Mouse (Mus musculus) forebrain, embryonic 12.5 days (tissue): ENCODE results near the gene Eepd1. TPM values are rescaled to one million over a fixed set of nuclear protein-coding genes. Genes with fewer than 3 reads are reported as not detected.

ENCODE experiments used
- ATAC-seq: fragments of 200-750 bp; cut with Nextera tagmentation; 2 replicates; pipeline ENCODE4 v1.8.0; 2017; ENCODE audit warnings: moderate TSS enrichment; ENCODE audit not compliant: low FRiP score
- H3K27ac ChIP-seq: fragments of 300-500 bp; sonication (generic); 2 replicates; pipeline ENCODE4 v1.5.1; 2016; ENCODE audit warnings: mild to moderate bottlenecking
- H3K27me3 ChIP-seq: fragments of 300-500 bp; sonication (generic); 2 replicates; pipeline ENCODE4 v1.6.1; 2016; ENCODE audit warnings: mild to moderate bottlenecking
- H3K36me3 ChIP-seq: fragments of 300-500 bp; sonication (generic); replicated peaks from 2 replicates; pipeline ENCODE4 v1.6.1; 2016; ENCODE audit warnings: mild to moderate bottlenecking
- H3K4me1 ChIP-seq: fragments of 300-500 bp; sonication (generic); 2 replicates; pipeline ENCODE4 v1.6.1; 2016
- H3K4me2 ChIP-seq: fragments of 300-500 bp; sonication (generic); 2 replicates; pipeline ENCODE4 v1.6.1; 2016; ENCODE audit warnings: mild to moderate bottlenecking, moderate library complexity
- H3K4me3 ChIP-seq: fragments of 300-500 bp; sonication (generic); replicated peaks from 2 replicates; pipeline ENCODE4 v1.5.1; 2016; ENCODE audit warnings: mild to moderate bottlenecking
- H3K9ac ChIP-seq: fragments of 300-500 bp; sonication (generic); 2 replicates; pipeline ENCODE4 v1.6.1; 2016; ENCODE audit warnings: mild to moderate bottlenecking
- H3K9me3 ChIP-seq: fragments of 300-500 bp; sonication (generic); 2 replicates; pipeline ENCODE4 v1.6.1; 2016
- WGBS: fragments of 180-500 bp; shearing (Covaris S2); methylation state at CpG from one replicate; pipeline ENCODE4 v1.1.7; 2016; 5-methylcytosine and 5-hydroxymethylcytosine counted together
- polyA plus RNA-seq: library from polyadenylated mRNA; unstranded; fragments of >200 nt; fragmentation: Nextera tagmentation; extraction: Ambion mirVana; gene quantifications from 2 replicates; pipeline ENCODE4 v1.2.1, GENCODE M21; 2016

The Eepd1 gene
- polyA plus RNA-seq, 1 experiment from 2014 or later: 7.9 TPM

- Histone ChIP-seq H3K9ac (no peak overlapping the region), H3K27me3 (no peaks in the 10 kb centered on the region), H3K27ac (no peak overlapping the region), H3K4me3 (no peak overlapping the region), H3K9me3 (no peaks in the 10 kb centered on the region), H3K4me1 (peaks cover 15% of the 10 kb centered on the region), H3K36me3 (no peaks in the 10 kb centered on the region), H3K4me2 (no peak overlapping the region)
- WGBS: 75% methylated on average over 3 of the region's 3 CpGs
- no peak for ATAC-seq
Observed at GRCm38 (mm10) chr9:25568783-25569182, 87.4 kb downstream of the Eepd1 start.

DNA sequence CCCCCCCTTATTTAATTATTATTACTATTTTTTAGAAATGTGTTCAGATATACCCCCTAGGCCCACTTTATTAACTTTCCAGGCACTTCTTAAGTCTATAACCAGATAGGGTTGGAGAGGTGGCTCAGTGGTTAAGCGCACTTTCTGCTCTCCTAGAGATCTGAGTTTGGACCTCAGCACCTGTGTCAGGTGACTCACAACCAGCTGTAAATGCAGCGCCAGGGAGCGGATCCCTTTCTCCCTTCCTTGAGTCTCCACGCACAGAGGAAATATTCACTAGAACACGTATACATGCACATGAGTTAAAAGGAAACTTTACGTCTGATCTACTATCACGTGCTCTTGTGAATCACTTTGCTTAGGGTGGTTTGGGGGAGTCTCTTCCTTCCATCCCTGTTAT, 88.7 kb downstream of the Eepd1 start:
- peaks cover 12% of the 10 kb centered on the region for H3K4me1 ChIP-seq

GRCm38 (mm10) chr9:25570436-25570835, 89.1 kb downstream of the Eepd1 start:
- H3K36me3 ChIP-seq: no peaks in the 10 kb centered on the region
- no peak overlapping the region for H3K9ac ChIP-seq
- no peaks in the 10 kb centered on the region for H3K9me3 ChIP-seq
- H3K4me3 ChIP-seq: no peak overlapping the region
- H3K4me2 ChIP-seq: no peak overlapping the region
- H3K27ac ChIP-seq: no peak overlapping the region
- ATAC-seq: no peak
- peaks cover 12% of the 10 kb centered on the region for H3K4me1 ChIP-seq
- no peaks in the 10 kb centered on the region for H3K27me3 ChIP-seq
- WGBS: 88% methylated on average over 9 of the region's 9 CpGs

More for the DNA sequence above, 88.7 kb downstream of the Eepd1 start:
- no peaks in the 10 kb centered on the region for H3K36me3 ChIP-seq
- no peak overlapping the region for H3K9ac ChIP-seq
- ATAC-seq: no peak
- no peak overlapping the region for H3K27ac ChIP-seq
- no peaks in the 10 kb centered on the region for H3K9me3 ChIP-seq
- 95% methylated on average over 7 of the region's 7 CpGs for WGBS
- no peaks in the 10 kb centered on the region for H3K27me3 ChIP-seq
- H3K4me3 ChIP-seq: no peak overlapping the region
- H3K4me2 ChIP-seq: no peak overlapping the region

- no peaks in the 10 kb centered on the region for H3K9me3 ChIP-seq
- H3K27me3 ChIP-seq: no peaks in the 10 kb centered on the region
- H3K4me3 ChIP-seq: no peak overlapping the region
- peak; percentile 49; the same call in 1 of the 2 replicates for ATAC-seq
- peaks cover 12% of the 10 kb centered on the region for H3K4me1 ChIP-seq
- WGBS: 5% methylated on average over 2 of the region's 2 CpGs
- H3K4me2 ChIP-seq: no peak overlapping the region
- peak overlapping the region; percentile 19; the same call in 1 of the 2 replicates for H3K27ac ChIP-seq
- no peak overlapping the region; the same call in 1 of the 2 replicates for H3K9ac ChIP-seq
- H3K36me3 ChIP-seq: no peaks in the 10 kb centered on the region
Observed at GRCm38 (mm10) chr9:25571381-25571780, 90.0 kb downstream of the Eepd1 start.

DNA sequence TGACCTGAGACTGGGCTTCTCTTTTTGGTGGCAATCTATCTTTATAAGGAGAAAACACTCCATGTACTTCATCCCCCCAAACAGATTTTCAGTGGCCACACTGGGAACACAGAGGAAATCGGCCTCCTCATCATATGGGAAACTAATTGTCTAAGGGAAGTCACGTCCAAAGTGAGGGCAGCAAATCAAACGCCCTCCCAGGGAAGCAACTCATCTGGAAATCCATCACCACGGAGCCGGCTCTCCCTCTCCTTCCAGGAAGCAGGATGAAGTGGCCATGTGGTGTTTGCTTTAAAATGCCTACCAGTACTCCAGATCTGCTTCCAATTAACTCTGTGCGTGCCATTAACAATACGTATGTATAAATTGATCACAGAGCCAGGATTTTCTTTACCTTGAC, 92.4 kb downstream of the Eepd1 start:
- no peaks in the 10 kb centered on the region for H3K9me3 ChIP-seq
- no peak for ATAC-seq
- H3K36me3 ChIP-seq: no peaks in the 10 kb centered on the region
- peaks cover 12% of the 10 kb centered on the region for H3K4me1 ChIP-seq
- no peak overlapping the region for H3K4me2 ChIP-seq
- H3K9ac ChIP-seq: no peak overlapping the region
- no peak overlapping the region for H3K4me3 ChIP-seq
- H3K27ac ChIP-seq: no peak overlapping the region
- H3K27me3 ChIP-seq: no peaks in the 10 kb centered on the region
- WGBS: 43% methylated on average over 7 of the region's 7 CpGs

DNA sequence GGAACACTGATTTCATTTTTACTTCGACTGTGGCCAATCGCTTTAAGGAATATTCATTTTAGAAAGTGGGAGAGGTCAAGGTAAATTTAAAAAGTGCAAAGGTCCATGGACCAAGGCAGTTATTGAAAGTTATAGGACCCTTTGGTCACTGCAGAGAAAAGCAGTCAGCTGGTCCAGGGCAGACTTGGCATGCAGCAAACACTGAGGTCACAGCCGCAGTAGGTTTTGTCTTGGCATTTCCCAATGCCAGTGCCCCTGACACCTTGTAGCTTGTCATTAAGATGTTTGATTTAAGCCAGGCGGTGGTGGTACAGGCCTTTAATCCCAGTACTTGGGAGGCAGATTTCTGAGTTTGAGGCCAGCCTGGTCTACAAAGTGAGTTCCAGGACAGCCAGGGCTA, 92.8 kb downstream of the Eepd1 start:
- Histone ChIP-seq H3K9me3 (no peaks in the 10 kb centered on the region), H3K9ac (no peak overlapping the region), H3K27me3 (no peaks in the 10 kb centered on the region), H3K36me3 (no peaks in the 10 kb centered on the region), H3K4me3 (no peak overlapping the region), H3K27ac (no peak overlapping the region), H3K4me2 (no peak overlapping the region), H3K4me1 (peaks cover 12% of the 10 kb centered on the region)
- ATAC-seq: no peak
- WGBS: 78% methylated on average over 4 of the region's 4 CpGs

GRCm38 (mm10) chr9:25578674-25579596, 97.6 kb downstream of the Eepd1 start:
- no peak for ATAC-seq
- H3K27me3 ChIP-seq: no peaks in the 10 kb centered on the region
- H3K9ac ChIP-seq: no peak overlapping the region
- H3K4me2 ChIP-seq: no peak overlapping the region
- H3K9me3 ChIP-seq: no peaks in the 10 kb centered on the region
- no peak overlapping the region for H3K27ac ChIP-seq
- no peaks in the 10 kb centered on the region for H3K4me1 ChIP-seq
- H3K4me3 ChIP-seq: no peak overlapping the region
- WGBS: 91% methylated on average over 7 of the region's 7 CpGs
- H3K36me3 ChIP-seq: no peaks in the 10 kb centered on the region

- Histone ChIP-seq H3K4me1 (no peaks in the 10 kb centered on the region), H3K27ac (no peak overlapping the region), H3K9ac (no peak overlapping the region), H3K27me3 (no peaks in the 10 kb centered on the region), H3K9me3 (no peaks in the 10 kb centered on the region), H3K36me3 (no peaks in the 10 kb centered on the region), H3K4me2 (no peak overlapping the region), H3K4me3 (no peak overlapping the region)
- no peak for ATAC-seq
- WGBS: 89% methylated on average over 2 of the region's 2 CpGs
Observed at GRCm38 (mm10) chr9:25583621-25584020, 102.3 kb downstream of the Eepd1 start.

GRCm38 (mm10) chr9:25585614-25586013, 104.3 kb downstream of the Eepd1 start:
- Histone ChIP-seq H3K9ac (no peak overlapping the region), H3K9me3 (no peaks in the 10 kb centered on the region), H3K4me3 (no peak overlapping the region), H3K4me2 (no peak overlapping the region), H3K27me3 (no peaks in the 10 kb centered on the region), H3K4me1 (no peaks in the 10 kb centered on the region), H3K36me3 (no peaks in the 10 kb centered on the region), H3K27ac (no peak overlapping the region)
- 92% methylated on average over 1 of the region's 1 CpGs for WGBS
- no peak for ATAC-seq

- Histone ChIP-seq H3K9ac (no peak overlapping the region), H3K27me3 (no peaks in the 10 kb centered on the region), H3K36me3 (no peaks in the 10 kb centered on the region), H3K4me1 (no peaks in the 10 kb centered on the region), H3K4me2 (no peak overlapping the region), H3K27ac (no peak overlapping the region), H3K9me3 (no peaks in the 10 kb centered on the region), H3K4me3 (no peak overlapping the region)
- ATAC-seq: no peak
- 88% methylated on average over 2 of the region's 2 CpGs for WGBS
Observed at GRCm38 (mm10) chr9:25588581-25588980, 107.2 kb downstream of the Eepd1 start.

GRCm38 (mm10) chr9:25590740-25591139, 109.4 kb downstream of the Eepd1 start:
- WGBS: 62% methylated on average over 4 of the region's 4 CpGs
- H3K4me3 ChIP-seq: no peak overlapping the region

GRCm38 (mm10) chr9:25591390-25592354, 110.3 kb downstream of the Eepd1 start:
- H3K36me3 ChIP-seq: no peaks in the 10 kb centered on the region
- no peaks in the 10 kb centered on the region for H3K4me1 ChIP-seq
- H3K9ac ChIP-seq: no peak overlapping the region
- H3K4me2 ChIP-seq: no peak overlapping the region; the same call in 1 of the 2 replicates
- H3K27ac ChIP-seq: no peak overlapping the region
- ATAC-seq: peak; percentile 83; the same call in 1 of the 2 replicates
- no peak overlapping the region for H3K4me3 ChIP-seq
- no peaks in the 10 kb centered on the region for H3K9me3 ChIP-seq
- no peaks in the 10 kb centered on the region for H3K27me3 ChIP-seq
- WGBS: 36% methylated on average over 15 of the region's 15 CpGs

More at GRCm38 (mm10) chr9:25590740-25591139, 109.4 kb downstream of the Eepd1 start:
- Histone ChIP-seq H3K9ac (no peak overlapping the region), H3K9me3 (no peaks in the 10 kb centered on the region), H3K27me3 (no peaks in the 10 kb centered on the region), H3K4me1 (no peaks in the 10 kb centered on the region), H3K36me3 (no peaks in the 10 kb centered on the region), H3K4me2 (no peak overlapping the region), H3K27ac (no peak overlapping the region)
- no peak for ATAC-seq
